Comparison of ENCODE assay signal across 9 mouse cellular contexts in genomic region chr11:118202410-118203233, GRCm38 (mm10). TPM values are rescaled to one million over a fixed set of nuclear protein-coding genes. Genes with fewer than 3 reads are reported as not detected.
DNase-seq lines count a peak whose midpoint lies in the region; ATAC-seq and TF ChIP-seq lines count a peak whose summit lies in the region.
"Had no signal": no experiment of that assay in that cellular context is flagged by ENCODE, and none has a peak within 500 bp of the region (broad histone marks: within the 10 kb centered on the region; RNA-seq: fewer than 3 reads in every experiment).

No protein-coding gene starts in this region.

- H3K27ac ChIP-seq in hindbrain, embryonic 13.5 days, result peak overlapping the region; percentile 99
- peak overlapping the region; percentile 33; the same call in 1 of the 2 replicates for H3K27ac ChIP-seq in lung, postnatal 0 days (ENCODE audit: low read length)

- no peaks in the 10 kb centered on the region for H3K9me3 ChIP-seq in hindbrain, embryonic 13.5 days
- H3K9me3 ChIP-seq in lung, postnatal 0 days (ENCODE audit: low read length), result no peaks in the 10 kb centered on the region

- peak overlapping the region; percentile 79 for H3K4me2 ChIP-seq in hindbrain, embryonic 13.5 days
- peak overlapping the region; percentile 42 for H3K4me2 ChIP-seq in lung, postnatal 0 days (replicated peaks; ENCODE audit: low read depth, low read length)

- 3% methylated on average over 19 of the region's 19 CpGs for WGBS in hindbrain, embryonic 13.5 days
- 15% methylated on average over 19 of the region's 19 CpGs for WGBS in lung, postnatal 0 days

- DNase-seq in WW6 (ENCODE audit: low read depth, low spot score), result peak; percentile 47
- peak; percentile 86 for DNase-seq in cerebellum, postnatal 25 days
- DNase-seq in gastrocnemius, adult 18-20 months (ENCODE audit: low spot score), result peak; percentile 53
- peak; percentile 69 to 75 for DNase-seq in layer of hippocampus, postnatal 25 days (ENCODE audit: extremely low spot score in 1 of 2, low spot score in 1 of 2)
- peak; percentile 84 for DNase-seq in lung, postnatal 0 days (ENCODE audit: low spot score)
- peak; percentile 74 for DNase-seq in retina, embryonic 14.5 days (ENCODE audit: low spot score)

- ATAC-seq in hindbrain, embryonic 13.5 days (ENCODE audit: low FRiP score), result peak; percentile 90
- ATAC-seq in lung, postnatal 0 days, result peak; percentile 75
- no peak for ATAC-seq in megakaryocyte-erythroid progenitor cell, adult 5-6 weeks (replicated peaks; ENCODE audit: low FRiP score, low TSS enrichment, poor library complexity, severe bottlenecking)

- no peaks in the 10 kb centered on the region for H3K27me3 ChIP-seq in hindbrain, embryonic 13.5 days
- H3K27me3 ChIP-seq in lung, postnatal 0 days (replicated peaks; ENCODE audit: insufficient read depth, low read length), result no peaks in the 10 kb centered on the region

- H3K36me3 ChIP-seq in hindbrain, embryonic 13.5 days, result no peaks in the 10 kb centered on the region
- H3K36me3 ChIP-seq in lung, postnatal 0 days (ENCODE audit: insufficient read depth, low read length), result no peaks in the 10 kb centered on the region

- TF ChIP-seq EP300 in lung, postnatal 0 days (IDR thresholded peaks at IDR 0.05), result no peak

- peak overlapping the region; percentile 58 for H3K4me3 ChIP-seq in hindbrain, embryonic 13.5 days
- H3K4me3 ChIP-seq in lung, postnatal 0 days (ENCODE audit: low read depth, low read length), result no peak overlapping the region
- H3K4me3 ChIP-seq: erythroblast, embryonic 14.5 days had no signal

- peak; percentile 19; the same call in 1 of the 2 replicates for TF ChIP-seq CTCF in lung, postnatal 0 days (IDR thresholded peaks at IDR 0.05)

- H3K9ac ChIP-seq in hindbrain, embryonic 13.5 days, result peak overlapping the region; percentile 90
- no peak overlapping the region for H3K9ac ChIP-seq in lung, postnatal 0 days (replicated peaks; ENCODE audit: low read depth)

- H3K4me1 ChIP-seq in hindbrain, embryonic 13.5 days (replicated peaks), result peaks cover 70% of the 10 kb centered on the region
- H3K4me1 ChIP-seq in lung, postnatal 0 days (ENCODE audit: insufficient read depth, low read depth, low read length), result peaks cover 56% of the 10 kb centered on the region

RNA-seq across cellular contexts. Expression of gene Cyth1, which starts 45.8 kb away (rescaled TPM):
- 10 to 100 TPM; 38.4 to 40.3 TPM for total RNA-seq in gastrocnemius, adult 18-20 months (2021)
- polyA plus RNA-seq in hindbrain, embryonic 13.5 days (2015; fragmentation: Nextera tagmentation; extraction: Ambion mirVana), result 24.0 and 24.4 TPM in 2 replicates
- 10 to 100 TPM; 96.3 to 99.2 TPM for total RNA-seq in layer of hippocampus, postnatal 25 days (2021)
- polyA plus RNA-seq in lung, postnatal 0 days (2015; fragmentation: Nextera tagmentation; extraction: Ambion mirVana), result 19.4 and 19.5 TPM in 2 replicates
- 6.8 and 14.3 TPM in 2 replicates for total RNA-seq in megakaryocyte-erythroid progenitor cell, adult 5-6 weeks (2014; fragmentation: Nextera tagmentation)
- 11.2 and 17.7 TPM in 2 replicates for total RNA-seq in megakaryocyte-erythroid progenitor cell, adult 5-6 weeks (2017)
